Mouse (Mus musculus): Measurements from ENCODE around the gene Angptl7.

DNA sequence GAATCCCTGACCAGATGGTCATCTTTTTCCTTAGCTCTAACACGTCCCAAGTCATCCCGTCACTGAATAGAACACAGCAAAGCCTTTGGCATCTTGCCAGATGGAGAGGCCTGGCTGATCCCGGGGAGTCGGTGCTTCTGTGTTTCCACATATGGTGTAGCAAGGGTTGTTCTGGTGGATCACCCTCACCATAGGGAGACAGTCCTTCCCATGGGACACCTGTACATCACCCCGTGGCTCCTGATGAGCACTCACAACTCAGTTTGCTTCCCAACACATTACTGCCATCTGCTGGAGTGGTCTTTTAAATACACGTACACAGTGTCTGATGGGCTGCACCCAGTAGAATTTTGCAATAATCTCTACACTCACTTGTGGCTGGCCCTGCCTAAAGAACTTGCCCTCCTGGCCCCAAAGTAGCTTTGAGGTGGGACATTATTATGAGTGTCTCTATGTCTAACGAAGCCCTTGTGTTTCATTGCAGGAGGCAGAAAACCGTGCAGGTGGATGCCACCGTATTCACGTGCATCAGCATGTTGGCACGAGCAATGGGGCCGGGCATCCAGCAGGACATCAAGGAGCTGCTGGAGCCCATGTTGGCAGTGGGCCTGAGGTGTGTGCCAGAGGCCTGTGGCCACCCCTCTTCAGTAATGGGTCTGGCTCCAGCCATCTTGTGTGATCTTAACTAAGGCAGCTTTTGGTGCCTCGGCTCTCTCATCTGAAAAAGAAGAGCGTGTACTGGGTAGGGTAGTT lies 36.9 kb downstream of the Angptl7 start:
- TF ChIP-seq POLR2A (IDR thresholded peaks at IDR 0.05; ENCODE audit: low read depth, low read length), result no peak
- TF ChIP-seq CTCF (IDR thresholded peaks at IDR 0.05; ENCODE audit: extremely low read depth, insufficient read depth, insufficient read length, insufficient replicate concordance), result no peak

Data from spleen, adult 2 months (tissue).